Mouse (Mus musculus) olfactory bulb, adult 2 months (tissue): ENCODE data around the gene Slc13a2.

ENCODE experiments used
- CTCF ChIP-seq: fragments of 200-500 bp; IDR thresholded peaks from 2 replicates; pipeline ENCODE4 v1.5.1; 2012; ENCODE audit warnings: low read depth, mild to moderate bottlenecking, low read length, moderate library complexity; ENCODE audit not compliant: insufficient read depth
- POLR2A ChIP-seq: fragments of 200-500 bp; IDR thresholded peaks from 2 replicates; pipeline ENCODE4 v1.6.1; 2012; ENCODE audit warnings: mild to moderate bottlenecking, low read depth, low read length, moderate library complexity; ENCODE audit not compliant: insufficient read depth

DNA sequence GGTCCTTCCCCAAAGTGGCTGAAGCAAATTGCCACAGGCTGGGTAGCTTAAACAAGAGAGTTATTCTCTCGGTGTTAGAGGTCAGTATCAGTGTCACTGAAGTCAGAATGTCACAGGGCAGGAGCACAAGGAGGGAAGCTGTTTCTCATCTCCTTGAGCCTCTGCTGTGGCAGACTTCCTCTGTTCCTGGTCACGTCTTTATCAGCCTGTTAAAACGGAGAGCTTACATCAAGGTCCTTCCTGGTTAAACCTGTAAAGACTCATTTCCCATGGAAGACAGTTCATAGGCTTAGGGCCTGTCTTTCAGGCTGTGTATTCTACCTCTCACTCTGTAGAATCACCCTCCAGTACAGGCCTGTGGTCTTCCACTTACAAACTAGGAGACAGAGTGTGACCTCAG, 45.9 kb upstream of the Slc13a2 start:
- TF ChIP-seq CTCF (no peak), POLR2A (no peak)
